Mouse (Mus musculus): ENCODE measurements around the gene Fam243.
A peak's percentile ranks its signal among the peaks of the same experiment; 100 is the strongest.

Fam243 gene

GRCm38 (mm10) chr16:92319353-92320109 is 1.7 kb downstream of the Fam243 start:
- DNase-seq = peak; percentile 60

GRCm38 (mm10) chr16:92316049-92316738 is 5.0 kb downstream of the Fam243 start:
- DNase-seq = no peak

- DNase-seq = peak; percentile 85
These were observed 7.1 kb downstream of the Fam243 start for GRCm38 (mm10) chr16:92313953-92314741.

GRCm38 (mm10) chr16:92309126-92309525 is 12.1 kb downstream of the Fam243 start:
- no peak for DNase-seq

- DNase-seq = no peak
These were observed 13.3 kb downstream of the Fam243 start for GRCm38 (mm10) chr16:92307947-92308346.

- DNase-seq = no peak
These were observed 15.7 kb downstream of the Fam243 start for GRCm38 (mm10) chr16:92305519-92305918.

- no peak for DNase-seq
These were observed 18.7 kb downstream of the Fam243 start for GRCm38 (mm10) chr16:92302506-92302905.

GRCm38 (mm10) chr16:92301989-92302388 is 19.3 kb downstream of the Fam243 start:
- no peak for DNase-seq

- peak; percentile 41 for DNase-seq
These were observed 19.8 kb downstream of the Fam243 start for GRCm38 (mm10) chr16:92301412-92301806.

GRCm38 (mm10) chr16:92300649-92301411 is 20.4 kb downstream of the Fam243 start, which contains the start of gene Smim11:
Gene Smim11, plus strand, starts transcription at chr16:92301286.
- peak; percentile 99 for DNase-seq

GRCm38 (mm10) chr16:92295328-92295727 is 25.9 kb downstream of the Fam243 start:
- no peak for DNase-seq

GRCm38 (mm10) chr16:92294267-92294970 is 26.8 kb downstream of the Fam243 start:
- DNase-seq = no peak

GRCm38 (mm10) chr16:92292101-92292500 is 29.1 kb downstream of the Fam243 start, which contains the start of gene Kcne2:
Gene Kcne2, plus strand, starts transcription at chr16:92292389.
- DNase-seq = no peak

GRCm38 (mm10) chr16:92290045-92290444 is 31.2 kb downstream of the Fam243 start:
- DNase-seq = no peak

- peak; percentile 24 for DNase-seq
These were observed 32.5 kb downstream of the Fam243 start for GRCm38 (mm10) chr16:92288778-92289177.

- peak; percentile 88 for DNase-seq
These were observed 34.6 kb downstream of the Fam243 start for GRCm38 (mm10) chr16:92286609-92287008.

GRCm38 (mm10) chr16:92285068-92285467 is 36.2 kb downstream of the Fam243 start:
- no peak for DNase-seq

GRCm38 (mm10) chr16:92282671-92283070 is 38.6 kb downstream of the Fam243 start:
- DNase-seq = no peak

- no peak for DNase-seq
These were observed 45.7 kb downstream of the Fam243 start for GRCm38 (mm10) chr16:92275526-92275925.

- DNase-seq = no peak
These were observed 46.7 kb downstream of the Fam243 start for GRCm38 (mm10) chr16:92274516-92274915.

Measured in embryo, embryonic 11 days (tissue).